Mouse (Mus musculus): ENCODE results near the gene Abracl. TPM values are rescaled to one million over a fixed set of nuclear protein-coding genes. Genes with fewer than 3 reads are reported as not detected.

Gene Abracl
- polyA plus RNA-seq, 1 experiment from 2014 or later, result 103 TPM

GRCm38 (mm10) chr10:18058681-18059338 is 35.7 kb upstream of the Abracl start:
- ATAC-seq (ENCODE audit: low read depth), result no peak
- H3K4me3 ChIP-seq, result no peak overlapping the region
- no peaks in the 10 kb centered on the region for H3K36me3 ChIP-seq
- no peak overlapping the region for H3K9ac ChIP-seq
- peaks cover 32% of the 10 kb centered on the region for H3K4me1 ChIP-seq (replicated peaks)
- no peaks in the 10 kb centered on the region for H3K9me3 ChIP-seq
- no peaks in the 10 kb centered on the region for H3K27me3 ChIP-seq
- H3K4me2 ChIP-seq, result no peak overlapping the region
- no peak overlapping the region for H3K27ac ChIP-seq (replicated peaks)
- WGBS, result 87% methylated on average over 9 of the region's 9 CpGs

- 2% methylated on average over 8 of the region's 8 CpGs for WGBS
- Histone ChIP-seq H3K4me1 (replicated peaks) (peaks cover 32% of the 10 kb centered on the region), H3K9me3 (no peaks in the 10 kb centered on the region), H3K27ac (replicated peaks) (peak overlapping the region; percentile 98), H3K4me2 (peak overlapping the region; percentile 73), H3K36me3 (no peaks in the 10 kb centered on the region), H3K9ac (peak overlapping the region; percentile 98), H3K27me3 (no peaks in the 10 kb centered on the region), H3K4me3 (peak overlapping the region; percentile 92)
- ATAC-seq (ENCODE audit: low read depth), result no peak
These were observed 33.3 kb upstream of the Abracl start for GRCm38 (mm10) chr10:18056391-18056745.

GRCm38 (mm10) chr10:18055696-18056390 is 32.8 kb upstream of the Abracl start, which contains the start of gene Reps1:
TSS of gene Reps1 (plus strand) at chr10:18055861.
- no peaks in the 10 kb centered on the region for H3K27me3 ChIP-seq
- H3K27ac ChIP-seq (replicated peaks), result peak within 1 kb of the TSS; percentile 98
- peaks cover 32% of the 10 kb centered on the region for H3K4me1 ChIP-seq (replicated peaks)
- peak within 1 kb of the TSS; percentile 92 for H3K4me3 ChIP-seq
- H3K4me2 ChIP-seq, result peak within 1 kb of the TSS; percentile 73
- H3K9me3 ChIP-seq, result no peaks in the 10 kb centered on the region
- no peaks in the 10 kb centered on the region for H3K36me3 ChIP-seq
- WGBS, result under 1% methylated on average over 75 of the region's 90 CpGs
- H3K9ac ChIP-seq, result peak within 1 kb of the TSS; percentile 98
- peak; percentile 88 for ATAC-seq (ENCODE audit: low read depth)

- peaks cover 32% of the 10 kb centered on the region for H3K4me1 ChIP-seq (replicated peaks)
- peak overlapping the region; percentile 92 for H3K4me3 ChIP-seq
- H3K9ac ChIP-seq, result peak overlapping the region; percentile 98
- H3K9me3 ChIP-seq, result no peaks in the 10 kb centered on the region
- peak; percentile 98 for ATAC-seq (ENCODE audit: low read depth)
- H3K36me3 ChIP-seq, result no peaks in the 10 kb centered on the region
- WGBS, result 3% methylated on average over 61 of the region's 61 CpGs
- peak overlapping the region; percentile 73 for H3K4me2 ChIP-seq
- H3K27ac ChIP-seq (replicated peaks), result peak overlapping the region; percentile 98
- H3K27me3 ChIP-seq, result no peaks in the 10 kb centered on the region
These were observed 32.1 kb upstream of the Abracl start for GRCm38 (mm10) chr10:18055009-18055695.

GRCm38 (mm10) chr10:18047380-18048146 is 24.5 kb upstream of the Abracl start:
- no peaks in the 10 kb centered on the region for H3K36me3 ChIP-seq
- H3K4me2 ChIP-seq, result no peak overlapping the region
- H3K4me3 ChIP-seq, result no peak overlapping the region
- no peak overlapping the region for H3K27ac ChIP-seq (replicated peaks)
- 71% methylated on average over 10 of the region's 10 CpGs for WGBS
- H3K4me1 ChIP-seq (replicated peaks), result no peaks in the 10 kb centered on the region
- H3K27me3 ChIP-seq, result no peaks in the 10 kb centered on the region
- ATAC-seq (ENCODE audit: low read depth), result no peak
- H3K9ac ChIP-seq, result no peak overlapping the region
- H3K9me3 ChIP-seq, result no peaks in the 10 kb centered on the region

GRCm38 (mm10) chr10:18046380-18046779 is 23.3 kb upstream of the Abracl start:
- no peak overlapping the region for H3K27ac ChIP-seq (replicated peaks)
- no peaks in the 10 kb centered on the region for H3K27me3 ChIP-seq
- no peaks in the 10 kb centered on the region for H3K9me3 ChIP-seq
- no peak overlapping the region for H3K4me3 ChIP-seq
- no peak overlapping the region for H3K9ac ChIP-seq
- H3K4me1 ChIP-seq (replicated peaks), result no peaks in the 10 kb centered on the region
- no peaks in the 10 kb centered on the region for H3K36me3 ChIP-seq
- H3K4me2 ChIP-seq, result no peak overlapping the region
- ATAC-seq (ENCODE audit: low read depth), result no peak

- no peak for ATAC-seq (ENCODE audit: low read depth)
These were observed 13.8 kb upstream of the Abracl start for GRCm38 (mm10) chr10:18036849-18037248.

GRCm38 (mm10) chr10:18034408-18034807 is 11.3 kb upstream of the Abracl start:
- H3K9me3 ChIP-seq, result no peaks in the 10 kb centered on the region
- H3K9ac ChIP-seq, result no peak overlapping the region
- H3K27ac ChIP-seq (replicated peaks), result no peak overlapping the region
- 79% methylated on average over 4 of the region's 4 CpGs for WGBS
- no peaks in the 10 kb centered on the region for H3K4me1 ChIP-seq (replicated peaks)
- H3K4me2 ChIP-seq, result no peak overlapping the region
- H3K27me3 ChIP-seq, result no peaks in the 10 kb centered on the region
- ATAC-seq (ENCODE audit: low read depth), result no peak
- no peak overlapping the region for H3K4me3 ChIP-seq
- no peaks in the 10 kb centered on the region for H3K36me3 ChIP-seq

More at GRCm38 (mm10) chr10:18036849-18037248, 13.8 kb upstream of the Abracl start:
- Histone ChIP-seq H3K4me2 (no peak overlapping the region), H3K27ac (replicated peaks) (no peak overlapping the region), H3K4me1 (replicated peaks) (no peaks in the 10 kb centered on the region), H3K36me3 (no peaks in the 10 kb centered on the region), H3K9ac (no peak overlapping the region), H3K4me3 (no peak overlapping the region), H3K9me3 (no peaks in the 10 kb centered on the region), H3K27me3 (no peaks in the 10 kb centered on the region)
- WGBS, result 83% methylated on average over 5 of the region's 5 CpGs

- Histone ChIP-seq H3K4me2 (peak overlapping the region; percentile 66), H3K9ac (peak overlapping the region; percentile 89), H3K4me1 (replicated peaks) (peaks cover 24% of the 10 kb centered on the region), H3K36me3 (peaks cover 14% of the 10 kb centered on the region), H3K27ac (replicated peaks) (peak overlapping the region; percentile 96), H3K9me3 (no peaks in the 10 kb centered on the region), H3K27me3 (no peaks in the 10 kb centered on the region), H3K4me3 (peak overlapping the region; percentile 82)
- ATAC-seq (ENCODE audit: low read depth), result peak; percentile 92
- under 1% methylated on average over 21 of the region's 21 CpGs for WGBS
These were observed 776 bp downstream of the Abracl start for GRCm38 (mm10) chr10:18022312-18022711.

GRCm38 (mm10) chr10:18021576-18022311 is 1.3 kb downstream of the Abracl start:
- Histone ChIP-seq H3K27ac (replicated peaks) (peak overlapping the region; percentile 96), H3K4me3 (peak overlapping the region; percentile 82), H3K4me2 (peak overlapping the region; percentile 66), H3K27me3 (no peaks in the 10 kb centered on the region), H3K9ac (peak overlapping the region; percentile 89), H3K4me1 (replicated peaks) (peaks cover 24% of the 10 kb centered on the region), H3K36me3 (peaks cover 19% of the 10 kb centered on the region), H3K9me3 (no peaks in the 10 kb centered on the region)
- peak; percentile 50 for ATAC-seq (ENCODE audit: low read depth)
- WGBS, result 31% methylated on average over 14 of the region's 14 CpGs

GRCm38 (mm10) chr10:18020846-18021245 is 2.2 kb downstream of the Abracl start:
- WGBS, result 39% methylated on average over 1 of the region's 1 CpGs
- Histone ChIP-seq H3K27ac (replicated peaks) (no peak overlapping the region), H3K4me2 (peak overlapping the region; percentile 66), H3K9me3 (no peaks in the 10 kb centered on the region), H3K9ac (no peak overlapping the region), H3K27me3 (no peaks in the 10 kb centered on the region), H3K4me1 (replicated peaks) (peaks cover 24% of the 10 kb centered on the region), H3K4me3 (no peak overlapping the region; the same call in 1 of the 2 replicates), H3K36me3 (peaks cover 28% of the 10 kb centered on the region)
- no peak for ATAC-seq (ENCODE audit: low read depth)

All from neural tube, embryonic 13.5 days (tissue).